Mouse (Mus musculus) layer of hippocampus, adult 9-10 months (tissue): ENCODE results near the gene Caskin1.

Source experiments
- DNase-seq: peaks from one replicate; pipeline ENCODE4 v3.0.0; 2022; ENCODE audit warnings: low spot score

Caskin1 gene

DNA sequence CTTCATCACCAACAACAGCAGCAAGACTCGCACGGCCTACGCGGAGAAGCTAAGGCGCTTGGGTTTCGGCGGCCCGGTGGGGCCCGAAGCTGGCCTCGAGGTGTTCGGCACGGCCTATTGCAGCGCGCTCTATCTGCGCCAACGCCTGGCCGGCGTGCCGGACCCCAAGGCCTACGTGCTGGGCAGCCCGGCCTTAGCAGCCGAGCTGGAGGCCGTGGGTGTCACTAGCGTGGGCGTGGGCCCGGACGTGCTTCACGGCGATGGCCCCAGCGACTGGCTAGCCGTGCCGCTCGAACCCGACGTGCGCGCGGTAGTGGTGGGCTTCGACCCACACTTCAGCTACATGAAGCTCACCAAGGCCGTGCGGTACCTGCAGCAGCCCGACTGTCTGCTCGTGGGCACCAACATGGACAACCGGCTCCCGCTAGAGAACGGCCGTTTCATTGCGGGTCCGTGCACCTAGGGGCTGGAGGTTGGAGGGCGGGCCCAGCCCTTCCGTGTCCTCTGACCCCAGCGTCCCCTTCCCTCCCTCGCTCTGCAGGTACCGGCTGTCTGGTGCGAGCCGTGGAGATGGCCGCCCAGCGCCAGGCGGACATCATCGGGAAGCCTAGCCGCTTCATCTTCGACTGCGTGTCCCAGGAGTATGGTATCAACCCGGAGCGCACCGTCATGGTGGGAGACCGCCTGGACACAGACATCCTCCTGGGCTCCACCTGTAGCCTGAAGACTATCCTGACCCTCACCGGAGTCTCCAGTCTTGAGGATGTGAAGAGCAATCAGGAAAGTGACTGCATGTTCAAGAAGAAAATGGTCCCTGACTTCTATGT lies 17.5 kb upstream of the Caskin1 start:
- no peak for DNase-seq

DNA sequence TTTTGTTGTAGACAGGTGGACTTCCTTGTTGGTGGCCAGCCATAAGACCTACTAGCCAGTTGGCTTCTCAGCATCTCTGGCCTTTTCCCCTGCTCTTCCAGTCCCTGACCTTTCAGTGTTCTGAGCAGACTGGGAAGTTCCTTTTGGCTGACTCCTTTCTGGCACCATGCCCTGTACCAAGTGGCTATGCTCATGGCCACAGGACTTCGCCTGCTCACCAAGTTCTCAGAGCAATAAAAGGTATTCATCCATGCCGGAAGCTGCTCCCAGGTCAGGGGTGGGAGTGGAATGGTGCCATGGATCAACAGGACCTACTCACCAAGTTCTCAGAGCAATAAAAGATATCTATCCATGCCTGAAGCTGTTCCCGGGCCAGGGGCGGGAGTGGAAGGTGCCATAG lies 15.9 kb upstream of the Caskin1 start:
- no peak for DNase-seq

DNA sequence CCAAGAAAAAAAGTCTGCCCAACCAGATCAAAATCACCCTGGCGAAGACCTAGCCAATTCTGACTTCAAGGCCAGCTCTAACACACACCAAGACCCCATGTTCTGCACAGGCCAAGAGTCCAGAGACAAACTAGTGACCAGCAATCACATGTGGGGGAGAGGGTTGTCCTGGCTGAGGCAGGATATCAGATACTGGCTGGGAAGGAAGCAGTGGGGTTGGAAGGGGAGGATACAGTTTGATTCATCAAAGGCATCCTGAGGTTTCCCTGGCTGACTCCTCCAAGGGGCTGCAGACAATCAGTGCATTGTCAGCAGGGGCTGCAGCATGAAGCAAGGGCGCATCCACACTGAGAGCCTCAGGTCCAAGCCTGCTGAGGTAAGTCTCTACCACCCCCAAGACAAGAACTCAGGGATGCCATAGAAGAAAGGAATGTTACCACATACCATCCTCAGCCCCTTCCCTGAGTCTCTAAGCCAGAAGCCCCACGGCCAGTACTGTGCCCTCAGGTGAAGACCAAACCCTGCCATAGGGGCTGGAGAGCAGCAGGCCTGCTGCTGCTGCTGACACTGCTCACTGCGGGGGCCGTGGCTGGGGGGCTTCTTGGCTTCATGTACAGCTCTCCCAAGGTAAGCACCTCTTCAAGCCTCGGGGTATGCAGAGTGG lies 14.7 kb upstream of the Caskin1 start, which contains the start of gene Bricd5:
Gene Bricd5, plus strand, starts transcription at position 273 of the 664 bp plus-strand sequence.
- no peak for DNase-seq

DNA sequence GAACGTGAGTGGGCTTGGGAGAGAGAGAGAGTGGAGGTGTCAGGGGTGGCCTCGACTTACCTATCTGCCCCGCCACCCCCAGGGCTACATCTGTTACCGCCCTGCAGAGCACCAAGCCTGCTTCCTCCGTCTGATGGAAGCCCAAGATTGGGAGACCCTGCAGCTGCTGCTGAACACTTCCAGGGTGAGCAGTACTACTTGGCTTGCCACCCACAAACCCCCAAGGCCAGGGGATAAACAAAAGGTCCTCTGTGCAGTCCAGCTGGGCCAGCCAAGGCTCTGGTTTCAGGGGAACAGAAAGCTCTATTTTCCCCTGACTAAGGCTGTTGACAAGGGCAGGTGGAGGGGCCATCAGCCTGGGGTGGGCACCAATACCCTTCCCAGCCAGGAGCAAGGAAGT lies 13.8 kb upstream of the Caskin1 start:
- DNase-seq, result no peak

DNA sequence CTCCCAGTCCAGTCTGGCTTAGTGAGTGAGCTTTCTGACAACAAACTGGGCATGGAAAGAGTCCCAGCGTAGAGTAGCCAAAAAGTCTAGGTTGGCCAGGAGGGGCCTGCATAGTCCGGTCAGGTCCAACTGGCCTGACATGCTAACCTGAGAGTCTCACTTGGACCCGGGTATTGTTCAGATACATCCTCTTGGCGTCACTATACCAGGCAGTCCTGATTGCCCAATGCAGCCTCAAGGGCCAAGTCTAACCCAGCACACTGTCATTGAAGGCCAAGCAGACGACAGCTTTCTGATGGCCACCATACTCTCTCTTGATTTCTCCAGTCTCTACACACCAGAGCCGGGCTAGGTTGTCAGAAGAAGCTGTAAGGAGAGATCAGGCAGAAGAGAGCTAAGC lies 12.8 kb upstream of the Caskin1 start:
- no peak for DNase-seq

DNA sequence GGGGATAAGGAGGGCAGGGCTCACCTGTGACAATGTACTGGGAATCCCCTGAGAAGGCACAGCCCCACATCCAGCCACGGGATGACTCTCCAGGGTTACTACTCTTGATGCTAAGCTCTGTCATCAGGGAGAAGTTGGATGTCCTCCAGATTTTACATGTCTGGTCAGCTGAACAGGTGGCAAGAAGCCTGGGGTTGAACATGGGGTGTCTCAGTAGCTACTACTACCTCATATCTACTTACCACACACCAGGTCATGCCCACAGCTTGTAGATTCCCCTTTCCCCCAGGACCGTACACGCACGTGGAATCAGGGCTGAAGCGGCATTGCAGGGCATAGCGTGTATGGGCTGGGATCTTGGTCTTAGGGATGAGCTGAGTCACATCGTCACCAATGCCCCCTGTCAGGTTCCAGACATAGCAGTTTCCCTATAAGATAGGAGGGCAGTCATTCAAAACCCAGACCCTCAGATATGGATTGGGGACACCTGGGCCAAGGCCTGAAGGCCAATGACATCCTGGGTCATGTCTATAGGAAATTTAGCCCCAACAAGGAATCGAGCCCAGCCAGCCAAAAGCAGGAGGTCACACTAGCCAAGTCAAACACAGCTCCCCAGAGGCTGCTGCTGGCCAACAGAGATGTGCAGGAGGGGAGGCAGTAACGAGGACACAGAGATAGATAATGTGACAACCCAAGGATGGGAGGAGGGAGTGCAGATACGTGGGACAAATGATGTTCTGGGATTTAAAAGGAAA lies 12.2 kb upstream of the Caskin1 start:
- DNase-seq, result no peak

DNA sequence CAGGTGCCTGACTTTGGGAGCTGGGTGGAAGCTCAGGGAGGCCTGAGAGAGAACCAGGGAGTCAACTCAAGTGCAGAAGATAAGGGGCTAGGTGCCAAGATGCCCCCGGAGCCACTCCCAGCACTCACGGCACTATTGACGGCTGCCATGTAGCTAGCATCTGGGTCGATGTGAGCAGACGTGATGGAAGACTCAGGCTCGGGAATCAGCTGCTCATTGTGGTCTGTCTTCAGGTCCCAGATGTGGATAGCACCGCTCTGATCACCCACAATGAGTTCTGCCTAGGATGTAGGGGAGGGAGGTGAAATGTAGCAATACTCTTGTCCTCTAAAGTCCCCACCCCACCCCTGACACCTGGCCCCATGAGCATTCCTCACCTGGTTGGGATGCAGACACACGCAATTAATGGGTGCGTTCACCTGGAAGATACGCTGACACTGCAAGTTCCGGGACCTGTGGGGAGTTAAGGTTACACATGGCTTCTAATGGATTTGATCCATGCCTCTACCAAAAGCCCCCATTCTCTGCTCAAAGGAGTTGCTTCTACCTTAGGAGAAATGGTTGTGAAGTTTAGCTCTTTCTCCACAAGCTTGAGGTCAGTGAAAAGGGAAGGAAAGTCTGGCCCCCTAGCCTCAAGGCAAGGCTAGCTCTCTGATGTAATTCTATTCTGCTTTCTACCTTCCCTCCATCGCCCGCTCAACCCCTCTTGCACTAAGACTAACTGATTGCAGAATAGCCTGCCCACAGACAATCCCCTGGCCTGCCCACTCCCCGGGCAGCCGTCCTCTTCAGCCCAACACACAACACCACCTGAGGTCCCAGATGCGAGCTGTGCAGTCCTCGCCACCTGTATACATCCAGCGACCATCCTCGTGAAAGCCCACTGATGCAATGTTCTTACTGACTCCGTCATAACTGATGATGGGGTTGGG lies 11.1 kb upstream of the Caskin1 start:
- DNase-seq, result no peak

DNA sequence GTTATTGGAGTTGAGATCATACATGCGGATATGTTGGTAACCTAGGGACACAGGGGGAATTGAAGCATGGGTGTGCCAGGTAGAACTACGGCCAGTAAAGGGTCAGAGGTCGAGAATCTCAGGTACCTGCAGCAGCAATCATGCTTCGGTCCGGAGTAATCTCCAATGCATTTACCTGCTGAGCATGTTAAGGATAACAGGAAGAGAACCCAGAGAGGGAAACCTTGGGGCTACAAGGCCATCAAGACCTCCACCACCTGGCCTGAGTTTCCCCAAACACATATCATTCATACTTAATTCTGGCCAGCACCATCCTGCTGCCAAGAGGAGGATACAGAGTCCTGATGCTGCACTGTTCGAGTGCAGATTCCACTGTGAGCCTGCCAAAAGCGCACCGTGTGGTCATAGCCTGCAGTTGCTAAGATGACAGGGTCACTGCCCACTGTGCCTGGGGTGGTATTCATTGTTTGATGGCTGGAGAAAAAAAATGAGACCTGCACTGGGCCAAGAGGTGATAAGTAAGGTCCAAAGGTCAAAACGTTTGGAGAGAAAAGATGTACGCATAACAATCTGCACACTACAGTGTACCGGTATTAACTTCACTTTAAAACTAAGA lies 10.3 kb upstream of the Caskin1 start:
- no peak for DNase-seq

DNA sequence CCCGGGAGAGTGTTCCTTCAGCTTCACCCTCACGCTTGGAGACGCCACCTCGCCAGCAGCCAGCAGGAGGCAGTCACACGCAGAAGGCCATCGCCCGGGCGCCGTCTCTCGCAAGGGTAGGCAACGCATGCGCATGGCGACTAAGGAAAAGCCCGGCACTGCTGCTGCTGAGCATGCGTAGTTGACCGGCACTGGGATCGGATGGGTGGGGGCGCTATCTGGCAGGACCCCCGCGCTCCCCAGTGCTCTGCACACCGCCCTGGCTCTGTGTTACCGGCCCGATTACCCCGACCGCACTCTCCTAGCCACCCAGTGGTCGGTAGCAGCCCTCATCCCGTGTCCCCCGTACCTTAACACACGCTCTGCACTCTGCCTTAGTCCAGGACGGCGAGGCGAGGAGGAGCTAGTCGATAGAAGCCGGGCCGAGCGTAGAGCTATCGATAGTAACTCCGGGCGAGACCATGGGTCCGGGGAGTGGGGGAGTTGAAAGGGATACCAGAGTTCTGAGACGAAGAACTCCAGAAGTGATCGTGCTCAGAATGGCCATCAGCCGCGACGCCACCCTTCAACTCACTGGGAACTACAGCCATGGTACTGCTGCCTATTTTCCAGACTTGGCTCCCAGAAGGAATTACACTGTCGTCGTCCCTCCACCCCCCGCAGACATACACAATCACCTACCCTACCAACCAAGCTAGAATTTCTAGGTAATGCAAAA lies 9.6 kb upstream of the Caskin1 start, which contains the start of gene Mlst8:
Gene Mlst8, minus strand, starts transcription at position 416 of the 718 bp plus-strand sequence.
- DNase-seq, result peak; percentile 97

DNA sequence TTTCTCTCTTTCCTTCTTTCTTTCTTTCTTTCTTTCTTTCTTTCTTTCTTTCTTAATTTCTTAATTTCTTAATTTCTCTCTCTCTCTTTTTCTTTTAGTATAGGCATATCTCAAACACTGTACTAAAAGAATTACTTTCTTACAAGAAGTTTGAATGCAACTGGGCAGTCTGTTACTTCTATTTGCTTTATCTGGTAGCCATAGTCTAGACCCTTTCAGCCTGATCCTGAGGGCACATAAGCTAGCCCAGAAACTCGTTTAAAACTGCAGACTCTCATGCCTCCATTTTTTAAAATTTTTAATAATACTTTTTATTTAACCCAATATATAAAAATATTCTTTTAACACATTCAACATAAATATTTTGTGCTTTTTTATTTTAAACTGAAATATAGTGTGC lies 9.0 kb upstream of the Caskin1 start:
- DNase-seq, result no peak

DNA sequence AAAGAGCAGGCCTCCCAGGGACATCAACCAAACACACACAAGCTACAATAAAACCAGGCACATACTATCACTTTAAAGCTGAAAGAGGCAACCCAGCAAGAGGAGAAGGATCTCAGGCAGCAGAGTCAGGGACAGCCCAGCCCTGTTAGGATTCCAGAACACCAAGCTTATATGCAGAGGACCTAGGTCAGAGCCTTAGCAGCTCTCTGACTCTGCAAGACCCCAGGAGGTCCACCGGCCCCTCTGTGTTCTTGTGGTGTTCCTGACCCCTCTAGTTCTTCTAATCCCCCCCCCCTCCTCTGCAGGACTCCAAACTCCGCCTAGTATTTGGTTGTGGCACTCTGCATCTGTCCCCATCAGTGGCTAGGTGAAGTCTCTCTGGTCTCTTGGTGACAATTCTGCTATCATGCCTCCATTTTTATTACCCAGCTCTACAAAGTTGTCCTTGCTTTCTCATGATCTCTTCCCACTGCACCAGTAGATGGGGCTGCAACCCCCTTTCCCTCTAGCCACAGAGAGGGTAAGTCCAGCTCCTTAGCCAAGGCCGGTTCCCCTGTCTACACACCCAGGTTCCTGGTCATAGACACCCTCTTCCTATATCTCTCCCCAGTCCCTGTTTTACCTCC lies 8.1 kb upstream of the Caskin1 start:
- no peak for DNase-seq

DNA sequence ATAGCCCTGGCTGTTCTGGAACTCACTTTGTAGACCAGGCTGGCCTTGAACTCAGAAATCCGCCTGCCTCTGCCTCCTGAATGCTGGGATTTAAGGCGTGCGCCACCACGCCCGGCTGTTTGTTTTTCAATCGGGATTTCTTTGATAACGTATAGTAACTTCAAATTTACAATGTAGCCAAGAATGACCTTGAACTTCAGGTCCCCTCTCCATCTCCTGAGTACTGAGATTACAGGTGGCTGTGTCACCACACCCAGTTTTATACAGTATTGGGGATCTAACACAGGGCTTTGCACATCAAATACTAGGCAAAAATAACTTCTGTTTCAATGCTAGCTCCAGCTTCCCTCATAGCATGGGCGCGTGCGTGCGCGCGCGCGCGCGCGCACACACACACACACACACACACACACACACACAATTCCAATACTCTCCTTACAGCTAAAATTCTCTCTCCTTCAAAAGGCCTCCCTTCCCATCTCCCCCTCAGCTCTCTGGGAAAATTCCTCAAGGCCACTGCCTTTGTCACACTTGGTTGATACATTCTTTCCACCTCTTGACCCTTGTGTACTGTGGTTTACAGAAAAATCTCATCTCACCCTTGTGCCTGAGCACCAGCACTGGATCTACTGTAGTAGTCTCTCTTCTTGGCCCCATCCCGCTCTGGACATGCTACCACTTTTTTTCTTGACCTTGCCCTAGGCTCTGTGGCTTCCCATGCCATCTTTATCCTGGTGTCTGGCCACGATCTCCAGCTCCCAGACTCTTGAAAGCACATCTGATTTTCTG lies 7.2 kb upstream of the Caskin1 start:
- no peak for DNase-seq

DNA sequence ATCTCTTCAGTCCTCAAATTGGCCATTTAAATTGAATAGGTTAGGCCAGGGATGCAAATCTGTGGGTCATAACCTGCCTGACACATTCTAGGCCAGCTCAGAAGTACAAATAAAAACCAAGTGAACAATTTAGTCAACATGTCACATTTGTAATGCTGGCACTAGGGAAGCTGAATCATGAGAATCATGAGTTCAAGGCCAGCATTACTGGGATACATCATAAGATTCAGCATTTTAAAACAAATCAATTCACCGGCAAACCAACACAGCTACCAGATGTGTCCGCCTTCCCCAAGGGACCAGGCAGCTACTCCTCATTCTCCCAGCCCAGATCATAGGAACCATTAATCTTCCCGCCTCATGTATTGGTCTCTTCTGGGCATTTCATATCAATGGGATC lies 4.9 kb upstream of the Caskin1 start:
- no peak for DNase-seq

DNA sequence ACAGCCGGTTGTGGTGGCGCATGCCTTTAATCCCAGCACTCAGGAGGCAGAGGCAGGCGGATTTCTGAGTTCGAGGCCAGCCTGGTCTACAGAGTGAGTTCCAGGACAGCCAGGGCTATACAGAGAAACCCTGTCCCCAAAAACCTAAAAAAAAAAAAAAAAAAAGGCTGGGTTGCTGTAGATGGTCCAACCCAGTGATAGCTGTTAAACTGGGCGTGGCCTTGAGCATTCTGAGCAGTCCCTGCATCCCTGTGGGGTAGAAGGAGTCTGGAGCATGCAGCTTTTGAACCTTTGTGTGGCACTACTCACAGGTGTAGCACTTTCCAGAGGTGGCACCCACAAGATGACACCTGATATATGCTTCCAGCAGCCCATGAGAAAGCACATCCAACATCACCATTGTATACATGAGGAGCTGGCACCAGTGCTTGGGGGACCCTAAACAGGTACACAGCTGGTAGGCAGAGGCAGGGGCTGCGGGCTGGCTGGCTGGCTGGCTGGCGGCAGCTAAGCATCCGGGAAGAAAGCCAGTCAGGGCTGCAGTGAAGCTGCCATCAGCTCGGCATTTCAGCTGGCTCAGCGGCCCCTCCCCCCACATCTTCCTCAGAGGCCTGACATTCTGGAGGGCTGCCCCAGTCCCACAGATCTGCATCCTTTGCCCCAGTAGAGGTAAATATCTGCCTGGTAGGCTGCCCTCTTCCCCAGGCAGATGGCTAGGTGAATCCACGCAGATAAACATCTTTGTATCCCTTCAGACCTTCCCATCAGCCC lies 3.1 kb upstream of the Caskin1 start:
- DNase-seq, result no peak

DNA sequence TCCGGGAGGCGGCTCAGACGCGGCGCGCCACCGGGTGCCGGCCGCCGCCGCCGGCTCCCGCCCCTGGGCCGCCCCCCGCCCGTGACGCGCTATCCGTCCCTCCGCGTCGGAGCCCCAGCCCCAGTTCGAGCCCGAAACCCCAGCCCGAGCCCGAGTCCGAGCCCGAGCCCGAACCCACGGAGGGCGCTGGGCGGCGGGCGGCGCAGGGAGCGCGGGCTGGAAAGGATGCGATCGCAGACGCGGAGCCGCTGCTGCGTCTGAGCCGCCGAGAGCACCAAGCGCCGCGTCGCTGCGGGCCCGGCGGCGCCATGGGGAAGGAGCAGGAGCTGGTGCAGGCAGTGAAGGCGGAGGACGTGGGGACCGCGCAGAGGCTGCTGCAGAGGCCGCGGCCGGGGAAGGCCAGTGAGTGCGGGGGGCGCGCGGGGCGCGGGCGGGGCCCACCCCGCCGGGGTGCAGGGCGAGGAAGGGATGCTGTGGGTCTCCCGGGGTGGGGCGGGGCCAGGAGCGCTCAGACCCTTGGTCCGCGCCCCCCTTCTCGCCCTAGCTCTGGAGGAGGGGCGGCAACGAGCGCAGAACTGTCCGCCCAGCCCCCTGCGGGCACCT lies 362 bp downstream of the Caskin1 start:
- no peak for DNase-seq

DNA sequence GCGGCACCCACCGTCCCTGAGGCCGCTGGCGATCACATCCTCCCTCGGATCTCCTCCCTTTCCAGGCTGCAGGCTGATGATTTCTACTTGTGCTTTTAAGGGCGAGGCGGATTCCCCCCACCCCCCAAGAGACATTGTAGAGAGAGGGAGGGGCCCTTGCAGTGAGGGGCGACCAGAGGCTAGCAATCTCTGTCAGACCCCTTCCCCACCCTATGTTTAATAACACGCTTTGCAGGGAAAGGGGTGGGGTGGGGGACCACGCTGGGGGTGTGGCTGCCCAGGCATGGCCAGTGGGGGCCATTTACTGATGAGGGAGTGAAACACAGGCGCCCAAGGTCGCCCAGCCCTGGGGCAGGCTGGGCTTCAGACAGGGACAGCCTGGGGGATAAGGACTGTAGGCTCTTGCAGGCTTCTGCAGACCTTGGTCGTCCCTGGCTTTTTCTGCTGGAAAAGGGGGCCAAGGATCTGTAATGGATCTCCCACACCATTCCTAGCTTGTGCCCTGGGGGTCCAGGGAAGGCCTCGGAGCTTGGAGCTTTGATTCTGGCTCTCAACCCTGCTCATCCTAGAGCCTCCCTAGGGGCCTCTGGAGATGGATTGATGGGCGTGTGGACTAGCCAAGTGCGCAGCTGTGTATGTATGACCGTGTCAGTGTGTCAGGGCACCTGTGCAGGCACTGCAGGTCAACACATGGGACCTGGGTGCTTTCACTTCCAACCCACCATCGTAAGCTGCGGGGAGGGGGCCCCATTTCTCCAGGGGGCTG lies 1.0 kb downstream of the Caskin1 start:
- DNase-seq, result no peak

DNA sequence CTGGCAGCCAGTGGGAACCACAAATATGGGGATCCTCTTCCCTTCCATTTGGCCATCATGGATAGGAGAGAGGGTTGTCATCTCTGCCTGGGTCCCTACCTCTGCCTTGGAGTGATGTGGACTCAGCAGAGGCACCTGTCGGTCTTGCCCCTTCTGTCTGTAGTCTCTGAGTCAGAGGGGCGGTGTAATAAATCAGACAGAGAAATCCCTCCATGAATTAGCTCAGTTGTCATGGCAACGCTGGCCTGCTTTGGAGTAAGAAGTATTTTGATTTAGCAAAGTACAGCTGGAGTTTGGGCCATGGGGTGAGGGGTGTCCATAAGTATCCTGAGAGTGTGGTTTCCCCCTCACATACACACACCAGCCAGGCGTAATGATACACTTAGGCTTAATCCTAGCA lies 2.0 kb downstream of the Caskin1 start:
- DNase-seq, result no peak
